Mouse (Mus musculus) limb, embryonic 14.5 days (tissue): ENCODE measurements around the gene Efna5. TPM values are rescaled to one million over a fixed set of nuclear protein-coding genes. Genes with fewer than 3 reads are reported as not detected.

ENCODE experiments used
- ATAC-seq: fragments of 200-750 bp; cut with Nextera tagmentation; 2 replicates; pipeline ENCODE4 v1.8.0; 2017; ENCODE audit warnings: low read depth, moderate number of reproducible peaks, moderate TSS enrichment; ENCODE audit not compliant: low FRiP score
- DNase-seq: peaks from one replicate; pipeline ENCODE4 v3.0.0-alpha.2; 2015; ENCODE audit warnings: low spot score
- H3K27ac ChIP-seq: fragments of 300-500 bp; sonication (generic); replicated peaks from 2 replicates; pipeline ENCODE4 v1.5.1; 2014; ENCODE audit warnings: low read depth, mild to moderate bottlenecking, low read length, moderate library complexity, mixed read lengths
- H3K27me3 ChIP-seq: fragments of 300-500 bp; sonication (generic); 2 replicates; pipeline ENCODE4 v1.6.1; 2014; ENCODE audit warnings: low read length, mixed read lengths; ENCODE audit not compliant: control insufficient read depth, insufficient read depth
- H3K36me3 ChIP-seq: fragments of 300-500 bp; sonication (generic); 2 replicates; pipeline ENCODE4 v1.6.1; 2014; ENCODE audit warnings: mild to moderate bottlenecking, low read length, moderate library complexity, mixed read lengths; ENCODE audit not compliant: control insufficient read depth, insufficient read depth
- H3K4me1 ChIP-seq: fragments of 300-500 bp; sonication (generic); 2 replicates; pipeline ENCODE4 v1.6.1; 2014; ENCODE audit warnings: antibody characterized with exemption, low read length, mixed read lengths; ENCODE audit not compliant: control insufficient read depth, insufficient read depth
- H3K4me2 ChIP-seq: fragments of 300-500 bp; sonication (generic); replicated peaks from 2 replicates; pipeline ENCODE4 v1.6.1; 2014; ENCODE audit warnings: low read depth, mild to moderate bottlenecking, low read length, moderate library complexity; ENCODE audit not compliant: severe bottlenecking
- H3K4me3 ChIP-seq: fragments of 300-500 bp; sonication (generic); replicated peaks from 2 replicates; pipeline ENCODE4 v1.5.1; 2014; ENCODE audit warnings: low read length
- H3K9ac ChIP-seq: fragments of 300-500 bp; sonication (generic); 2 replicates; pipeline ENCODE4 v1.6.1; 2014; ENCODE audit warnings: mild to moderate bottlenecking, low read depth, low read length, moderate library complexity; ENCODE audit not compliant: severe bottlenecking
- H3K9me3 ChIP-seq: fragments of 300-500 bp; sonication (generic); 2 replicates; pipeline ENCODE4 v1.6.1; 2016; ENCODE audit warnings: low read length; ENCODE audit not compliant: control insufficient read depth
- POLR2A ChIP-seq: fragments of 200-500 bp; IDR thresholded peaks from 2 replicates; pipeline ENCODE4 v1.8.0; 2012; ENCODE audit warnings: inconsistent platforms, mild to moderate bottlenecking, moderate library complexity, borderline replicate concordance; ENCODE audit not compliant: insufficient read depth, insufficient read length; ENCODE audit errors: extremely low read depth
- WGBS: fragments of 180-500 bp; shearing (Covaris S2); extraction: QIAGEN DNeasy Blood & Tissue Kit; methylation state at CpG from one replicate; pipeline ENCODE4 v1.1.7; 2014; 5-methylcytosine and 5-hydroxymethylcytosine counted together
- polyA plus RNA-seq, 2 experiments: library from polyadenylated mRNA; depleted of rRNA in 1 of 2; stranded (reverse) in 1 of 2; unstranded in 1 of 2; fragments of >200 nt; fragmentation: Nextera tagmentation in 1 of 2; extraction: Ambion mirVana in 1 of 2; gene quantifications; 2 replicates each; pipeline versions ENCODE4 v1.2.1 to v1.2.3; 2012 to 2014

Efna5 gene
- polyA plus RNA-seq, 2 experiments = 22.8 to 64.8 TPM

DNA sequence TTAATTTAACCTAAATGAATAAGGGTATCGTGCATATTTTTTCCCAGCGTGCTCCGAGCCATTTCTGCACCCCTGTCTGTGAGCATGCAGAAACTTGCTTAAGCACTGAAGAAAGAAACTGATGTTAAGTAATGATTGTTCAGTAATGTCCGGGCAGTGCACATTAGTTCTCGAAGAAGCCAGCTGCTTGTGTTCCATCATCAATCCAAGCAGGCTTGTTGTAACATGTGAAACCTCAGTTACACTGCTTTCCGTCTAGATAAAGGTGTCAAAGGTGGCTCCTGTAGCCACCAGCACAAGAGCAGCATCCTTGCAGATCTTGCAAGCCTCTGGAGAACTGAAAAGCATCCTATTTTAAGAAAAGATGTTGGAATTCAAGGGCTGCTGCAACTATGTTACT, 204.3 kb downstream of the Efna5 start:
- no peak for TF ChIP-seq POLR2A
- Histone ChIP-seq H3K27me3 (no peaks in the 10 kb centered on the region), H3K4me3 (no peak overlapping the region), H3K27ac (no peak overlapping the region), H3K9ac (no peak overlapping the region), H3K36me3 (no peaks in the 10 kb centered on the region), H3K4me2 (no peak overlapping the region), H3K4me1 (peaks cover 13% of the 10 kb centered on the region), H3K9me3 (no peaks in the 10 kb centered on the region)
- ATAC-seq (no peak), DNase-seq (no peak)
- WGBS = 76% methylated on average over 6 of the region's 6 CpGs

DNA sequence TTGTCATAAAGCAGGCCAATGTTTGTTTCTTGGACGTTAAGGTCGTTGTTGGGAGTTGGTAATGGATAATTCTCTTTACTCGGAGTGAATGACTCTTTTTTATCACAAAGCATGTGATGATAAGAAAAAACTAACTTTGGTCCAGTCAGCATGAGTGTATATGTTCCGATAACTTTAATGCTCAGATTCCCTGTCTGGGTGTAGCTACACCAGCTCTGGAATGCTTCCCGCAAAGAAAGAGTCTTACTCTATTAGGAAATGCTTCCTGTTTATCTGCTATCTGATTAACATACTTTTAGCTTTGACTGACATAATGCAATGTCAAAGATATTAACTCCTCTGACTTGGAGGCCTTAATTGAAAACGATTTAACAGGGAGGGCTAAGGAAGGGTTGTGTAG, 204.7 kb downstream of the Efna5 start:
- no peaks in the 10 kb centered on the region for H3K9me3 ChIP-seq
- DNase-seq (no peak), ATAC-seq (no peak)
- peaks cover 13% of the 10 kb centered on the region for H3K4me1 ChIP-seq
- no peak overlapping the region for H3K4me3 ChIP-seq
- H3K27me3 ChIP-seq = no peaks in the 10 kb centered on the region
- WGBS = 57% methylated on average over 6 of the region's 6 CpGs
- no peak overlapping the region for H3K27ac ChIP-seq
- no peak overlapping the region for H3K9ac ChIP-seq
- TF ChIP-seq POLR2A = no peak
- H3K4me2 ChIP-seq = no peak overlapping the region
- H3K36me3 ChIP-seq = no peaks in the 10 kb centered on the region

DNA sequence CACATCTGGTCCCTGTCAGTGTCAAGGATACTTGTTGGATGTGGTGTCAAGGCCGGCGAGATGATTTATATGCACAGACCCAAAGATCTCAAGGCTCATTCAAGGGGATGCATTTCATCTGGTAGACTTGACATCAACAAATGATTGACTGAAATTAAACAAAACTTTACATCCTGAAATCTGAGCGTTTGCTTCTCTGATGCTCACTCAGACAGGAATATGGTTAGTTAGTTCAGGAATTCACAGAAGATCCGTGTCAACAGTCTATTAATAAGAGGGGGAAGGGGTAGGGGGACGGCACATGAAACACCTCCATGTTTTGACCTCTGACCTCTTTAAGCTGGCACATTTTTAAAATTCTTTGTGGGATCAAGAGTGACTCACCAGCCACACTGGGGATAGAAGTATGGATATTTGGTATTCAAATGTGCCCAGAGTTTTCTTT, 205.3 kb downstream of the Efna5 start:
- peaks cover 12% of the 10 kb centered on the region for H3K4me1 ChIP-seq
- no peak for ATAC-seq
- H3K9me3 ChIP-seq = no peaks in the 10 kb centered on the region
- no peaks in the 10 kb centered on the region for H3K36me3 ChIP-seq
- no peak for TF ChIP-seq POLR2A
- no peak overlapping the region for H3K27ac ChIP-seq
- H3K4me3 ChIP-seq = no peak overlapping the region
- H3K9ac ChIP-seq = no peak overlapping the region
- 31% methylated on average over 5 of the region's 5 CpGs for WGBS
- no peak overlapping the region for H3K4me2 ChIP-seq
- DNase-seq = no peak
- H3K27me3 ChIP-seq = no peaks in the 10 kb centered on the region

DNA sequence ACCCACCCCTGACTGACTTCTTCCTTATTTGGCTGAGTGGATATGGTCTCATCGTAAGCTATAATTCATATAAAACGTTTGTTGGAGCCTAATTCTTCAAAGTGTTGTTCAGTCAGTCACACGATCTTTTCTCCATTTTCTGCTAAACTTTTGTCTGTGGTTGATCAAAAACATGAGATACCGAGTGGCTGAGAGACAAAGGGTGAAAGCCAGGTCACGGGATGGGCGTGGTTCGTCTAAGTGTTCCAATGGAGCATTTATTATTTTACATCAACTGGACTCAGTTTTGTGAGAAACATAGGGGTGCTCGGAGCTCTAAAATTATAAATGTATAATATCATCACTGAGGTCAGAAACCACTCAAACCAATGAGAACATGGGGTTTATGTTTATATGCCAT, 209.0 kb downstream of the Efna5 start:
- Histone ChIP-seq H3K4me2 (no peak overlapping the region), H3K9me3 (no peaks in the 10 kb centered on the region), H3K4me1 (peaks cover 10% of the 10 kb centered on the region), H3K27me3 (no peaks in the 10 kb centered on the region), H3K27ac (no peak overlapping the region), H3K36me3 (no peaks in the 10 kb centered on the region), H3K4me3 (no peak overlapping the region), H3K9ac (no peak overlapping the region)
- 55% methylated on average over 8 of the region's 8 CpGs for WGBS
- DNase-seq (no peak), ATAC-seq (no peak)
- no peak for TF ChIP-seq POLR2A

DNA sequence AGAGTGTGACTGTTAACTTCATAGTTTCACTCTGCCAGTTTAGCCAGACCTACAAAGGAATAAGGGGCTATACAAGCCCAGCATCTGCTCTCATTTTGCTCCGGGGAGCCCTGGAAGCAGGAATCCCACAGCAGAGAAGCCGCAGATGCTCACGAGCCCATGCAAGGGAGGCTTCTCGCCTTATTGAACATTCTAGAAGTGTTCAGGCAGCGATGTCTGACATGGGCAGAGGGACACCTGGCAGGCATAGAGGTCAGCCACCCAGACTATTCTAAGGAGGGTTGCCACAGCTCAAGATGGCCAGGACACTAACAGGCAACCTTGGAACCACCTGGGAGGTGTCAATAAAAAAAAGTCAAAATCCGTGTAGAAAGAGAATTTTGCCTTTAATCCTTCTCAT, 214.4 kb downstream of the Efna5 start:
- ATAC-seq (no peak), DNase-seq (no peak)
- WGBS = 49% methylated on average over 6 of the region's 6 CpGs

DNA sequence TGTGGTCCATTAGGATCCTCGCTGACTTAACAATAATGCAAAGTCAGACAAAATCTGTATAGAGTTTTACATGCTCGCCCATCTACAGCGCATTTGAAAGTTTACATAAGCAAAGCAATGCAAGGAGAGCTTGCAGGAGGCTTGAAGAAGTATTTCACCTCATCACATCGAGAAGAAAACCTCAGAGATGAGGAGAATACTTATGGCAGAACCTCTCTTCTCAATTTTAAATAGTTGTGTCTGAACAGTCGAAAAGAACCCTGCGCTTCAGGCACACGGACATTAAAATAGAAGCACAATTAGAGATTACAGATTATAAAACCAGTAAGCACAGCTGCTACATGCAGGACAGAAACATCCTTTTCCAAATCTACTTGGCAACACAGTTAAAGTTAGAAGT, 215.3 kb downstream of the Efna5 start:
- 89% methylated on average over 7 of the region's 7 CpGs for WGBS
- no peak overlapping the region for H3K4me3 ChIP-seq
- H3K36me3 ChIP-seq = no peaks in the 10 kb centered on the region
- H3K9ac ChIP-seq = no peak overlapping the region
- no peaks in the 10 kb centered on the region for H3K27me3 ChIP-seq
- H3K4me2 ChIP-seq = no peak overlapping the region
- no peak overlapping the region for H3K27ac ChIP-seq
- no peak for TF ChIP-seq POLR2A
- H3K4me1 ChIP-seq = no peaks in the 10 kb centered on the region; the same call in 1 of the 2 replicates
- ATAC-seq = no peak
- DNase-seq = no peak
- H3K9me3 ChIP-seq = no peaks in the 10 kb centered on the region

More for the DNA sequence above, 214.4 kb downstream of the Efna5 start:
- Histone ChIP-seq H3K27me3 (no peaks in the 10 kb centered on the region), H3K9ac (no peak overlapping the region), H3K36me3 (no peaks in the 10 kb centered on the region), H3K9me3 (no peaks in the 10 kb centered on the region), H3K27ac (no peak overlapping the region), H3K4me2 (no peak overlapping the region), H3K4me3 (no peak overlapping the region), H3K4me1 (no peaks in the 10 kb centered on the region)
- TF ChIP-seq POLR2A = no peak
